9 mouse cellular contexts compared by ENCODE assay signal in the genomic region with DNA sequence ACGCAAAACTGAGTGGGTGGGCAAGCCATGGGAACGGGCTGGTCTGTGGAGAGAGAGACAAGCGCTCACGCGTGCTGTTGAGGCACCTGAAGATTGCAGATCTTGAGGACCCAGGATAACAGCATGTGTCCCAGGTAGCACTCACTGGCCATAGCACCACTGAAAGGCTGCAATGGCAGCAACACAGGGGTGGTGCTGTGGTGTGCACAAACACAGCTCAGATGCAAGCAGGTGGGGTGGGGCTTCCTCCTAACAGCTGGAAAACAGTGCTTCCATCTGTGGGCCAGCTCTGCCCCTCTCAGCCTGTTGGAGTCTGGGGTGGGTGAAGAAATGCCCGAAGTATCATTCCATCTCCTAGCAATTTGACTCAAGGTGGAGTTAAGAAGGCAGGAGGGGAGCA. TPM values are rescaled to one million over a fixed set of nuclear protein-coding genes. Genes with fewer than 3 reads are reported as not detected.
DNase-seq lines count a peak whose midpoint lies in the region; ATAC-seq and TF ChIP-seq lines count a peak whose summit lies in the region.
"Had no signal": no experiment of that assay in that cellular context is flagged by ENCODE, and none has a peak within 500 bp of the region (broad histone marks: within the 10 kb centered on the region; RNA-seq: fewer than 3 reads in every experiment).

Gene Bclaf3 (plus strand): TSS at position 301 of the 400 bp plus-strand sequence.

- H3K36me3 ChIP-seq in heart, embryonic 12.5 days: no peaks in the 10 kb centered on the region
- H3K36me3 ChIP-seq in stomach, embryonic 14.5 days (ENCODE audit: control insufficient read depth, insufficient read depth, low read length): no peaks in the 10 kb centered on the region
- no peaks in the 10 kb centered on the region for H3K36me3 ChIP-seq in stomach, postnatal 0 days (ENCODE audit: control insufficient read depth, insufficient read depth, low read length)
- no peaks in the 10 kb centered on the region for H3K36me3 ChIP-seq in stomach, embryonic 16.5 days (ENCODE audit: control insufficient read depth, insufficient read depth, low read length)

- TF ChIP-seq EP300 in stomach, postnatal 0 days (optimal IDR thresholded peaks at IDR 0.05): no peak

- no peak within 1 kb of the TSS for H3K27ac ChIP-seq in heart, embryonic 12.5 days (ENCODE audit: poor library complexity, severe bottlenecking)
- no peak within 1 kb of the TSS for H3K27ac ChIP-seq in stomach, embryonic 14.5 days (ENCODE audit: low read length)
- no peak within 1 kb of the TSS for H3K27ac ChIP-seq in stomach, postnatal 0 days (replicated peaks)
- no peak within 1 kb of the TSS for H3K27ac ChIP-seq in stomach, embryonic 16.5 days (ENCODE audit: low read length)

- no peak for DNase-seq in heart, postnatal 14 days
- DNase-seq in stomach, postnatal 0 days (ENCODE audit: low spot score): no peak
- DNase-seq in right cerebral cortex, adult 18-20 months: no peak
- no peak for DNase-seq in kidney, adult 8-10 months

- H3K9me3 ChIP-seq in heart, embryonic 12.5 days (replicated peaks): 0 out of 2 replicates have a peak, but pooled peaks cover 4% of the 10 kb centered on the region
- H3K9me3 ChIP-seq in stomach, embryonic 14.5 days (ENCODE audit: control insufficient read depth, low read depth, low read length): no peaks in the 10 kb centered on the region
- H3K9me3 ChIP-seq in stomach, postnatal 0 days (ENCODE audit: control insufficient read depth, low read length): no peaks in the 10 kb centered on the region
- H3K9me3 ChIP-seq in stomach, embryonic 16.5 days (replicated peaks; ENCODE audit: control insufficient read depth, low read length): no peaks in the 10 kb centered on the region

- H3K4me3 ChIP-seq in heart, embryonic 12.5 days: no peak within 1 kb of the TSS
- H3K4me3 ChIP-seq in stomach, embryonic 14.5 days (ENCODE audit: low read depth, low read length): no peak within 1 kb of the TSS
- no peak within 1 kb of the TSS for H3K4me3 ChIP-seq in stomach, postnatal 0 days (ENCODE audit: low read depth, low read length)
- no peak within 1 kb of the TSS for H3K4me3 ChIP-seq in stomach, embryonic 16.5 days (replicated peaks; ENCODE audit: low read length)
- H3K4me3 ChIP-seq: erythroblast, embryonic 14.5 days had no signal

- no peak for ATAC-seq in heart, embryonic 12.5 days (ENCODE audit: insufficient number of reproducible peaks, low FRiP score)
- ATAC-seq in stomach, embryonic 14.5 days (ENCODE audit: insufficient number of reproducible peaks, insufficient read depth, low FRiP score, low read depth): no peak
- no peak for ATAC-seq in stomach, postnatal 0 days (ENCODE audit: low FRiP score, low TSS enrichment)
- ATAC-seq in inflammation-experienced regulatory T-cells, adult 6 months: no peak
- no peak for ATAC-seq in stomach, embryonic 16.5 days (ENCODE audit: insufficient read depth, low FRiP score)

- no peak within 1 kb of the TSS for H3K4me2 ChIP-seq in heart, embryonic 12.5 days
- H3K4me2 ChIP-seq in stomach, embryonic 14.5 days (replicated peaks; ENCODE audit: low read depth, low read length): no peak within 1 kb of the TSS
- no peak within 1 kb of the TSS for H3K4me2 ChIP-seq in stomach, postnatal 0 days (replicated peaks; ENCODE audit: low read depth)
- no peak within 1 kb of the TSS for H3K4me2 ChIP-seq in stomach, embryonic 16.5 days (ENCODE audit: low read depth, low read length)

- no peaks in the 10 kb centered on the region for H3K4me1 ChIP-seq in heart, embryonic 12.5 days (replicated peaks)
- H3K4me1 ChIP-seq in stomach, embryonic 14.5 days (ENCODE audit: control insufficient read depth, insufficient read depth, low read length): no peaks in the 10 kb centered on the region
- H3K4me1 ChIP-seq in stomach, postnatal 0 days (replicated peaks; ENCODE audit: control insufficient read depth, insufficient read depth): no peaks in the 10 kb centered on the region
- no peaks in the 10 kb centered on the region for H3K4me1 ChIP-seq in stomach, embryonic 16.5 days (ENCODE audit: control insufficient read depth, insufficient read depth, low read length)

- 85% methylated on average over 6 of the region's 6 CpGs for WGBS in heart, embryonic 12.5 days
- 71% methylated on average over 6 of the region's 6 CpGs for WGBS in stomach, embryonic 14.5 days
- 84% methylated on average over 6 of the region's 6 CpGs for WGBS in stomach, postnatal 0 days
- 81% methylated on average over 6 of the region's 6 CpGs for WGBS in stomach, embryonic 16.5 days

- TF ChIP-seq CTCF in stomach, postnatal 0 days (IDR thresholded peaks at IDR 0.05; ENCODE audit: low read depth): no peak

- intact Hi-C loops in heart, postnatal 14 days (cut with DNase I): no loop called here

- H3K9ac ChIP-seq in heart, embryonic 12.5 days: no peak within 1 kb of the TSS
- H3K9ac ChIP-seq in stomach, embryonic 14.5 days (replicated peaks; ENCODE audit: low read depth, low read length): no peak within 1 kb of the TSS
- no peak within 1 kb of the TSS for H3K9ac ChIP-seq in stomach, postnatal 0 days (ENCODE audit: low read length)
- no peak within 1 kb of the TSS for H3K9ac ChIP-seq in stomach, embryonic 16.5 days (ENCODE audit: low read length)

- 0 out of 2 replicates have a peak, but pooled peaks cover under 1% of the 10 kb centered on the region for H3K27me3 ChIP-seq in heart, embryonic 12.5 days (replicated peaks)
- H3K27me3 ChIP-seq in stomach, embryonic 14.5 days (ENCODE audit: control insufficient read depth, insufficient read depth, low read length): no peaks in the 10 kb centered on the region
- no peaks in the 10 kb centered on the region for H3K27me3 ChIP-seq in stomach, postnatal 0 days (ENCODE audit: control insufficient read depth, insufficient read depth, low read length)
- no peaks in the 10 kb centered on the region for H3K27me3 ChIP-seq in stomach, embryonic 16.5 days (ENCODE audit: control insufficient read depth, insufficient read depth, low read length)

RNA-seq across cellular contexts. Expression of gene Bclaf3, which starts in this region (rescaled TPM):
- polyA plus RNA-seq in heart, embryonic 12.5 days (2016; fragmentation: Nextera tagmentation; extraction: Ambion mirVana): 16.7 and 17.6 TPM in 2 replicates
- 1 to 10 TPM; 4.1 to 4.9 TPM for total RNA-seq in heart, postnatal 14 days (2021)
- polyA plus RNA-seq in stomach, embryonic 14.5 days (2014; fragmentation: Nextera tagmentation; extraction: Ambion mirVana): 26.4 and 26.5 TPM in 2 replicates
- polyA plus RNA-seq in stomach, postnatal 0 days (2015; fragmentation: Nextera tagmentation; extraction: Ambion mirVana): 7.2 and 7.3 TPM in 2 replicates
- polyA plus RNA-seq in inflammation-experienced regulatory T-cells, adult 6 months (2017; shearing (Covaris generic)): 10 to 100 TPM; 41.2 to 56.5 (median 43.7) TPM
- 17.5 and 17.7 TPM in 2 replicates for polyA plus RNA-seq in stomach, embryonic 16.5 days (2015; fragmentation: Nextera tagmentation; extraction: Ambion mirVana)
